Mouse (Mus musculus) ovary, postnatal 10 days (tissue): Measurements from ENCODE around the gene Mrpl37.

Experiments used
- DNase-seq: peaks from one replicate; pipeline ENCODE4 v3.0.0; 2022; ENCODE audit warnings: low spot score

The Mrpl37 gene

GRCm38 (mm10) chr4:107067151-107067840 is 628 bp upstream of the Mrpl37 start:
- no peak for DNase-seq

GRCm38 (mm10) chr4:107064394-107065098 is 2.1 kb downstream of the Mrpl37 start:
- DNase-seq: no peak

DNA sequence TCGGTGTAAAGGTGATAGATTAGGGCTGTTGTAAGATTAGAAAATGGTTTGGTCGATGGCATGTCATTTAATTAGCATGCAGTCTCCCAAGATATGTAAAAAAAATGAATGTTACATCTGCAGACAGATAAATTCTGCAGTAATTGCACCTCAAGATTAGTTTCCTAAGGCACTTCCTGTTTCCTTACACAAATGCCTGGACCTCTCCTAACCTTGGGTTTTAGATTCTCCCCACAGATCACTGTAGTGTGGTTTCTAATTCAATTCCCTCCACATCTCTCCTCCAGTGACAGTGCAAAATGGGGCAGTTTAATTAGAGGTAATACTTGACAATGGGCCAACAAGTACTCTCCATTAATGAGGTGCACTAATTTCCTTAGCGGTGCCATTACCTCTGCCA is 3.5 kb downstream of the Mrpl37 start:
- no peak for DNase-seq

- no peak for DNase-seq
These were observed 5.1 kb downstream of the Mrpl37 start for GRCm38 (mm10) chr4:107061560-107061959.

- DNase-seq: no peak
These were observed 7.9 kb downstream of the Mrpl37 start for GRCm38 (mm10) chr4:107058781-107059180.

DNA sequence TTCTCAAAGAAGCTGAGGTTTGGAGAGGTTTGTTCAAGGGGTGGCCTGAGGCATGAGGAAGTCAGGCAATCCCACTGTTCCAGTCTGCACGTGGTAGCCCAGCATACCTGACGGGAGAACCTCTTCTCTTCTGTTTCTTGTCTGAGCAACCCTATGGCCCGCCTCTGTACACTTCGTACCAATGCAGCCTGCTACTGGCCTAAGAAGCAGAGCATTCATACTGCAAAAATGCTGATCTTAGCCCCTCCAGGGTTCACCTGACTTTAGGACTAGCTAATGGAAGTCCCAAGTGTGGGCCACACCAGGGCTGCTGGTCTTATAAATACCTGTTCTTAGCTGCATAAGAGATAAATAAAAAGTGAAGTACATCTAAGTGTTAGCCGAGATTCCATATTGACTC is 8.3 kb downstream of the Mrpl37 start:
- no peak for DNase-seq

- no peak for DNase-seq
These were observed 10.6 kb downstream of the Mrpl37 start for GRCm38 (mm10) chr4:107056088-107056487.

- no peak for DNase-seq
These were observed 13.6 kb downstream of the Mrpl37 start for GRCm38 (mm10) chr4:107052962-107053553.

- DNase-seq: no peak
These were observed 14.8 kb downstream of the Mrpl37 start for GRCm38 (mm10) chr4:107051889-107052288.

DNA sequence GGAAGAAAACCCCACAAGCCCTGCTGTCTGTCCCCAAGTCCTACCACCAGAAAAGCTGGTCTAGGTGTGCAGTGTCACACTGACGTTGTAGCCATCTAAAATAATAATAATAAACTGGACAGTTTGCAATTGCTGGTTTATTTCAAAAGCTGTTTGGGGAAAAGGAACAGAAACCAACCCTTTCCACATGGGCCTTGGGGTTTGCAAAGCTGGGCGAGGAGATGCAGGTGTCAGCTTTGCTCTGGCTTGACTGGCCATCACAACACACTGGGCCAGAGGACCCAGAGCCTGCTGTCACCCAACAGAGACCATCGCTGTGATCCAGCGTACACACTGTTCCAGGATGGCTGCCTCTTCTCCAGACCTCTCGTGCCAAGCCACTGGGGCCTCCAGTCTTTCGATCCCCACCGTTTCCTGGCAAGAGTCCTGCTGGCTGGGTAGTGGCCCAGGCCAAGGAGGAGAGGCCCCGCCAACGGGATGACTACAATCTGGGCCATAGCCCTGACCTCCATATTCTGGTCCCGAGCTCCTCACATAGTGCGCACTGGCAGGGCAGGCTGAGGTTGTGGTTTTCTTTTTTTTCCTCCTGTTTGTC is 18.0 kb downstream of the Mrpl37 start:
- DNase-seq: no peak

DNA sequence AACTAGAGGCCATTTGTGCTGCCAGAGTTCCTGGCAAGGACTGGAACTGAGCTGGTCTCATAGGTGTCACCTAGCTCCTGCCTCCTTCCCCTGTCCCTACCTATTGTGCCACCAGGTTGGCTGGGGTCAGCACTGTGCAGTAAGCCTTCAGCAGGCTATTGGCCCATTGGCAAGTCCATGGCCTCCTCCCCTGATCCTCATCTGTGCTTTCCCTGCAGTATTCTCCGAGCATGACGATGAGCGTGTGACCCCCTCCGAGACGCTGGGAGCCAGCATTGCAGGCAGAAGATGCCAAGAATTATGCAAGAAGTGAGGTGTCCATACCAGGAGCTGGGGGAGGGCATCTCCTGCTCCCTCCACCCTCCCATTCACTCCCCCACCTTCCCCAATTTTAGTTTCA is 18.9 kb downstream of the Mrpl37 start:
- DNase-seq: no peak

- DNase-seq: no peak
These were observed 21.5 kb downstream of the Mrpl37 start for GRCm38 (mm10) chr4:107045188-107045587.

- no peak for DNase-seq
These were observed 24.4 kb downstream of the Mrpl37 start for GRCm38 (mm10) chr4:107042304-107042703.

GRCm38 (mm10) chr4:107039270-107039669 is 27.4 kb downstream of the Mrpl37 start:
- DNase-seq: no peak

DNA sequence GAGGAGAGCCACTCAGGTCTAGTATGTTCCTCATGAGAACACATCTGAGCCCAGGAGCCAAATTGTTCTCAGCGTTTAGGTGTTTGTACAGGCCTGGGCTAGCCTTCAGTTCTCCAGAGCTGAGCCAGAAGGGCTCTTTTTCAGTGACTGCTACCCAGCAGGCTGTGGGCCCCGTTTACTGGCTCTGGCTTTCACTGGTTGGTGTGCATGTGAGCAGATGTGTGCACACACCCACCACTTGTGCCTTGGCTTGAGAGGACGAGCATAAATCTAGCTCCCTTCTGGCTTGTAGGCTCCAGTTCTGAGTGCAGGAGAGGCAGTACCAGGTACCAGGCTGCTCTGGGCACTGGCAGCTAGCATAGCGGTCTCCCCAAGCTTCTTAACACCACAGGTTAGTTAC is 28.4 kb downstream of the Mrpl37 start:
- DNase-seq: no peak

DNA sequence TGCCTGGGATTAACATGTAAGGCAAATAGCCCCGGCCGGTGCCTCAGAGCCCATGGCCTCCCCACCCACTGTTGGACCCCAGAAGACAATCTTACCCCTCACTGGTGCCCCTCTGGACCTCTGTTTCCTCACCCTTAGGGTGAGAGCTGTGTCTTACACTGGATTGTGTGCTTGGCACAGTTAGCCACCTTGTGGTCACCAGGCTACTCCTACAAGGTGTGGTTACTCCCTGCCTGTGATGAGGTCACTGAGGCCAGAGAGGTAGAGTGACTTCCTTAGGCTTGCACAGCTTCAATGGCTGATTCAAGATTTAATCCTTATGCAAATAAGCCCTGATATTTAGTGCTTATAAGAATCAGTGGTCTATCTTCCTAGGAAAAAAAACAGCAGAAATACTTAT is 29.7 kb downstream of the Mrpl37 start:
- no peak for DNase-seq

DNA sequence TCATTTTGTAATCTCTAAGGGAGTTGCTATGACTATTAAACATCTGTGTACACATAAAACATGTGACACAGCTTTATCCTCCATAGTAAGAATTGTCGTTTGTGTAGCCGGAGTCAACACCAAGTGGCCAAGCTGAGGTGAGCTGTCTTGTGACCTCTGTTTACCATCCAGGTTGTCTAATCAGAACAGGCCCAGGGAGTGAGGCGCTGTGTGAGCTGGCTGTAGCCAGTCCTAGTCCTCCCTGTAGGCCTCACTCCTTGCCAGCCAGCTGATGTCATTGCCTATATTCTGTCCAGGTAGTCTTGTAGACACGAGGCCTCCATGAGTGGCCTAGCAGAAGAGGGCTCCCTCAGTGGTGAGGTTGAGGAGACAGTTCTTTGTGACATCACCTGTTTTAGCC is 31.0 kb downstream of the Mrpl37 start:
- DNase-seq: no peak

DNA sequence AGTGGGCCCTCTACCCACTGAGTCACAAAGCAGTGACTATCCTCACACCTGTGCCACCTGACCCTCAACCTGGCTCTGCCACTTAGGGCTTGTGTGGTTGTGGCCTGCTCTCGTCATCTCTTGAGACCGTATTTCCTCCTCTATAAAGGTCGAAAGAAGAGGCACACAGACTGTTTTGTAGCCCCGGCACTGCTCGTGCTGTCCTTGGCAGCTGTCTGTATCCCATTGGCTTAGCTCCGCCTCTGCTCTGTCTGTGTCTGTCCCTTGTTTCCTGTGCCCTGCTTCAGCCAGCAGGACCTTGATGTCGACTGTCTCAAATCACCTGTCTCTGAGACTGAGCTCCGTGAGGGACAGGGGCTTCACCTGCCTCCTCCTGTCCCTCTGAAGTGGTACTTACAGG is 40.2 kb downstream of the Mrpl37 start:
- no peak for DNase-seq

DNA sequence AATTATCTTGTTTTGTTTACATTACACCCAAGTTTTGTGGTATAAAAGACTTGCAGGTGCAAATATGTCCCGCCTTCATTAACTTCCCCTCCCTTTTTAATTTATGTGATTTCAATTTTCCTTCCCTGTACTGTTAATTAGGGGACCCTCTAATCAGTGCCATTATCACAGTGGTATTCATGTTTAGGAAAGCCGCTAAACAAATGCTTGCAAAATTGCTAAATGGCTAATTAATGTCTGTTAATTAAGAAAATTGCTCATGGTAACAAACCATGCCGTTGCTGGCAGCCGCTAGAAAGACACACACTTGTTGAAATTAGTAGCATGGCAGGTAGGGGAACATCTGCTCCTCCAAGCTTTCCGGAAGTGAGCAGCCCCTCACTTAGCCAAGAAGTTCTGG is 41.3 kb downstream of the Mrpl37 start:
- DNase-seq: no peak

GRCm38 (mm10) chr4:107024899-107025298 is 41.8 kb downstream of the Mrpl37 start:
- DNase-seq: no peak

GRCm38 (mm10) chr4:107021464-107021863 is 45.2 kb downstream of the Mrpl37 start:
- DNase-seq: no peak

DNA sequence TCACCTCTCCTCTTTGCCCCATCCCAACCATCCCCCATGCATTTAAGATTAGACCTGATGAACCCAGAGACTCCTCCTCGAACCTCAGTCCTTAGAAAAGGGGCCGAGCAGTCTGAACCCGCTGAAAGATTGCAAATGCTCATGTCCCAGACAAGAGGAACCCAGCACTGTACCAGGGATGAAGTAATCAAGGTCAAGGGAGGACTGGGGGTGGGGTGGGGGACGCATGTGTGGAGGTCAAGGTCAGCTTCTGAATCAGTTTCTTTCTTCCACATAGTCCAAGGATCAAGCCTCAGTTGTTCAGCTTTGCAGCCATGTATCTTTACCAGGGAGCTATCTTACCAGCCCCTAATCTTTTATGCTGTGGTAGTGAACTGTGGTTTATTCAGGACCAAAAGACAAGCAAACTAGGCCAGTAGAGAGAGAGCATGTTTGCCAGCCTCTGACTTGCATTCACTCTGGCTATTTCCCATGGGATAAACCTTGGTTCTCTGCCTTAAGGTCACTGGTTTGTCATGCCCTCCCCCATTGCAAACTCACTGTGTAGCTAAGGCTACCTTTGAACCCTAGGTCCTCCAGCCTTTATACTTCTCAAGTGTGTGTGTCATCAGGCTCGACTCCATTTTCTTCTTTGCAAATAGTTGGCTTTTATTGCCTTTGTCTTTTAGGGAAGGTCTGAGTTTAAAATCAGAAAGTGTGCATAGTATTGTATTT is 46.2 kb downstream of the Mrpl37 start:
- DNase-seq: no peak
